Mouse (Mus musculus): ENCODE results near the gene Olfr9. TPM values are rescaled to one million over a fixed set of nuclear protein-coding genes. Genes with fewer than 3 reads are reported as not detected.
A peak's percentile ranks its signal among the peaks of the same experiment; 100 is the strongest.
"Not testable (repeated sequence)": the region's sequence is repeated elsewhere in the genome, so short reads cannot be mapped to it uniquely, and the experiment has no call there.

Gene Olfr9
- total RNA-seq, 2 experiments from 2014 or later: not detected

- intact Hi-C loops (cut with DNase I): no loop called here
- no peak for DNase-seq
Measured at GRCm38 (mm10) chr10:128996523-128997040, 7.4 kb downstream of the Olfr9 start.

- intact Hi-C loops (cut with DNase I): no loop called here
- DNase-seq: no peak
Measured at GRCm38 (mm10) chr10:129004032-129004920, 15.0 kb downstream of the Olfr9 start.

- DNase-seq: no peak
- intact Hi-C loops (cut with DNase I): no loop called here
Measured at GRCm38 (mm10) chr10:129010288-129010841, 21.1 kb downstream of the Olfr9 start, which contains the start of gene Olfr763. Gene Olfr763, plus strand, starts transcription at chr10:129010791.

- DNase-seq; intact Hi-C loops (cut with DNase I): not testable (repeated sequence)
Measured at GRCm38 (mm10) chr10:129011511-129011910, 22.3 kb downstream of the Olfr9 start.

GRCm38 (mm10) chr10:129014477-129014876 is 25.2 kb downstream of the Olfr9 start:
- intact Hi-C loops (cut with DNase I): no loop called here
- no peak for DNase-seq

- no peak for DNase-seq
- intact Hi-C loops (cut with DNase I): no loop called here
Measured at GRCm38 (mm10) chr10:129023319-129023718, 34.1 kb downstream of the Olfr9 start.

GRCm38 (mm10) chr10:129026018-129026662 is 36.9 kb downstream of the Olfr9 start:
- DNase-seq: peak in 1 of 2 experiments; percentile 37
- intact Hi-C loops (cut with DNase I): loop anchor here (5.0 kb wide), 1 partner anchor 1066 kb away; no protein-coding TSS in a partner anchor

GRCm38 (mm10) chr10:129028343-129028742 is 39.1 kb downstream of the Olfr9 start:
- no peak for DNase-seq
- intact Hi-C loops (cut with DNase I): loop anchor here (5.0 kb wide), 1 partner anchor 1064 kb away; no protein-coding TSS in a partner anchor

GRCm38 (mm10) chr10:129039796-129040195 is 50.6 kb downstream of the Olfr9 start, which contains the start of gene Olfr764-ps1:
Gene Olfr764-ps1, minus strand, starts transcription at chr10:129039896.
- DNase-seq: no peak
- intact Hi-C loops (cut with DNase I): no loop called here

Other genes starting within 250 kb of the Olfr9 start
- 10 to 100 TPM; 12.4 to 15.7 TPM for gene Dgka, start 244.6 kb upstream of the Olfr9 start, total RNA-seq (2021)
- 1 to 10 TPM; 8.5 to 9.0 TPM for gene Pym1, start 241.5 kb upstream of the Olfr9 start, total RNA-seq (2021)
- 1 to 10 TPM; 4.5 to 5.8 TPM for gene Mmp19, start 198.5 kb upstream of the Olfr9 start, total RNA-seq (2021)
- 10 to 100 TPM; 37.9 to 38.7 TPM for gene Dnajc14, start 185.4 kb upstream of the Olfr9 start, total RNA-seq (2021)
- 10 to 100 TPM in 1 of 2 experiments, 1 to 10 TPM in 1; 8.6 to 11.1 TPM for gene Tmem198b, start 185.1 kb upstream of the Olfr9 start, total RNA-seq (2021)
- gene Sarnp, start 172.1 kb upstream of the Olfr9 start, total RNA-seq (2021): 10 to 100 TPM; 40.9 to 44.9 TPM
- gene Ormdl2, start 167.8 kb upstream of the Olfr9 start, total RNA-seq (2021): 10 to 100 TPM in 1 of 2 experiments, 1 to 10 TPM in 1; 6.5 to 10.2 TPM
- gene Gdf11, start 97.7 kb upstream of the Olfr9 start, total RNA-seq (2021): 1 to 10 TPM; 2.8 TPM
- 100 to 1,000 TPM; 127 to 131 TPM for gene Cd63, start 88.4 kb upstream of the Olfr9 start, total RNA-seq (2021)
- 1 to 10 TPM; 8.6 to 9.5 TPM for gene Rdh5, start 66.5 kb upstream of the Olfr9 start, total RNA-seq (2021)
- gene Bloc1s1, start 65.4 kb upstream of the Olfr9 start, total RNA-seq (2021): 100 to 1,000 TPM; 177 to 183 TPM
- 100 to 1,000 TPM; 163 to 167 TPM for gene Itga7, start 55.6 kb upstream of the Olfr9 start, total RNA-seq (2021)
- gene Mettl7b, start 28.4 kb upstream of the Olfr9 start, total RNA-seq (2021): not detected
- gene Olfr763, start 21.4 kb downstream of the Olfr9 start, total RNA-seq (2021): not detected
- gene Olfr764-ps1, start 50.5 kb downstream of the Olfr9 start, total RNA-seq (2021): not detected
- not detected for gene Olfr765, start 60.6 kb downstream of the Olfr9 start, total RNA-seq (2021)
- gene Olfr766-ps1, start 79.5 kb downstream of the Olfr9 start, total RNA-seq (2021): not detected
- gene Olfr767, start 93.5 kb downstream of the Olfr9 start, total RNA-seq (2021): not detected
- gene Olfr768, start 109.9 kb downstream of the Olfr9 start, total RNA-seq (2021): not detected
- gene Olfr769, start 128.4 kb downstream of the Olfr9 start, total RNA-seq (2021): not detected
- gene Olfr770, start 149.6 kb downstream of the Olfr9 start, total RNA-seq (2021): not detected
- gene Olfr771, start 175.3 kb downstream of the Olfr9 start, total RNA-seq (2021): not detected
- not detected for gene Olfr772, start 188.5 kb downstream of the Olfr9 start, total RNA-seq (2021)
- gene Olfr773, start 198.0 kb downstream of the Olfr9 start, total RNA-seq (2021): not detected
- gene Olfr774, start 246.8 kb downstream of the Olfr9 start, total RNA-seq (2021): not detected

Measured in heart, postnatal 14 days (tissue).